Mouse (Mus musculus) B cell, adult 2 months (primary cell): ENCODE results near the gene Ift57.
A peak's percentile ranks its signal among the peaks of the same experiment; 100 is the strongest.

ENCODE experiments used
- DNase-seq, 2 experiments: peaks; one replicate each; pipeline ENCODE4 v3.0.0; 2022

The Ift57 gene

GRCm38 (mm10) chr16:49760517-49761203 is 61.6 kb downstream of the Ift57 start:
- DNase-seq = no peak

- DNase-seq = no peak
Measured at GRCm38 (mm10) chr16:49761981-49762380, 62.9 kb downstream of the Ift57 start.

DNA sequence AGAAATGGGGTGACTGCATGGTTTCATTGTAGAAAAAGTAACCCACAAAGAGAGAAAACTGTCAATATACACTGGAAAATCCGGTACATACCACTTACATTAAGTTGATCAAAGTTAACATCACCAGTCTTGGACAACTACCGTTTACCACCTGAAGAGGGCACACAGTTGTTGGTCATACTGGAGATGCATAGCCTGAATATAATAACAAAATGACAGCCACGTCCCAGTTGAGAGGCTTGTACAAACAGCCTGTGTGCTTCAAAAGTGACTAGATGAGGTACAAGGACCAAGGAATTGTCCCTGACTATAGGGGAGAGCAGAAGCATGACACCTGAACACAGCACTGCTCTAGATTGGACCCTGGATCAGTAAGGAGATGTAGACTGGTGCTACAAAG is 67.3 kb downstream of the Ift57 start:
- DNase-seq = peak; percentile 64 to 74

DNA sequence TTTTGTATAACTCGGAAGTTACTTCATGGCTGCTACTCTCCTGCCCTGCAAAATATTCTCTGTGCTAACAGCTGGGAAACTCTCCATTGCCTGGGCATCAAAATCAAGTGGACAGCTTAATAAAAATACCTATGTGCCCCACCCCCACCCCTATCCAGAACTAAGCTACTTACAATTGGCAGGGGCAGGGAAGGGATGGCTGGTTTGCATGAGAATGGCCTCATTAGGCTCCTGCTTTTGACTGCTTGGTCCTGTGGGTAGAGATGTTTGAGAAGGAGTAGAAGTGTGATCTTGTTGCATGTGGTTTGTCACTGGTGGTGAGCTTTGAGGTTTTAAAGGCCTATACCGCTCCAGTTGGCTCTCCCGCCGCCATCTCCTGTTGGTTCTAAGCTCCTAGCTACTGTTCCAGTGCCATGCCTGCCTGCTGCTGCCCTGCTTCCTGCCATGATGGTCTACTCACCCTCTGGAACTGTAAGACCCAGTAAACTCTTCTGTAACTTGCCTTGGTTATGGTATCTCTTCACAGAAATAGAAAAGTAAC is 69.5 kb downstream of the Ift57 start:
- no peak for DNase-seq

- no peak for DNase-seq
Measured at GRCm38 (mm10) chr16:49769831-49770261, 70.8 kb downstream of the Ift57 start.

DNA sequence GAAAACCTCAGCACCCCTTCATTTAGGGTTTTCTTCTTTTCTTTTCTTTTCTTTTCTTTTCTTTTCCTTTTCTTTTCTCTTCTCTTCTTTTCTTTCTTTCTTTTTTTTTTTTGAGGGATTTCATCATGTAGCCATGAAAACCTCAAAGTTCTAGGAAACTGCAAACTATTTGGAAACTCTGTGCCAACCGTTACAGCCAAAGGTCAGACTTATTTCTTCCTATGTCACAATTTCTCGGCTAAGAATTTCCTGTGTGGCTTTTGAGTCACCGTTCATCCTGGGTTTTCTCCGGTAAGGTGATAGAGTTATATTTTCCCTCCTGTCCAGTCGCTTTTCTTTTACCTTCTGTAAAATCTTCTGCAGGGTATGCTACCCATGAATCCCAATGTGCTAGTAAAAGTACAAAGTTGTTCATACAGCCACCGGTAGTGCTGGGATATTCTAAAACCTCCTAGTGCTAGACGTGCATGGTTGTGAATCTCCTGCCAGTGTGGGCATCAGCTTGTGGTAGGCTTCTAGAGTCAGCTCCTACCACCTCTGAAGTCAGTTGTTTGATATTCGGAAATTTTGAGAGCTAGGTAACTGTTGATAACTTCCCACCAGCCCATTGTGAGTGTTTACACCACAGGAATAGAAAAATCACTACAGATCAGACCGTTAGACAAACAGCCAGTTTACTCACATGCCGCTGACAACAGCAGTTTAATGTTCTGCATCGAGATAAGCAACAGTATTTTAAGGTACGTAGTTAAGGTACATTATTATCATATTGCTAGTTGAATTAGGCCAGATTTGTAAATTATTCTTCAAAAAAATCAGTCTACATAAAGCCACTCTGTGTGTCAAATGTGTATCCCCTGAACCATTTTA is 71.5 kb downstream of the Ift57 start:
- DNase-seq = no peak

- no peak for DNase-seq
Measured at GRCm38 (mm10) chr16:49771609-49772396, 72.8 kb downstream of the Ift57 start.

DNA sequence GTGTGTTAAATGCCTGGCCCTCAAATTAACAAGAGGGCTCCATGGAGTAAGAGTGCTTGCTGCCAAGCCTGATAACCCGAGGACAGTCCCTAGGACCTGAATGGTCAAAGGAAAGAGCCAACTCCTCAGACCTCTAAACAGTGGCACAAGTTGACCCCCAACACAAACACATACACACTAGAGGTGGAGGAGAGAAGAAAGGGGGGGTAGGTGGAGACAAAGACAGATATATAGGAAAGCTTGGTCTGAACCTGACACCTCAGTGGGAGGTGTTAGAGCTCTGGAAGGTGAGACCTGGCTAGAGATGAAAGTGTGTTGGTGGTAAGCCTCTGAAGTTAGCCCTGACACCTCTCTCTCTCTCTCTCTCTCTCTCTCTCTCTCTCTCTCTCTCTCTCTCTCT is 73.5 kb downstream of the Ift57 start:
- no peak for DNase-seq

DNA sequence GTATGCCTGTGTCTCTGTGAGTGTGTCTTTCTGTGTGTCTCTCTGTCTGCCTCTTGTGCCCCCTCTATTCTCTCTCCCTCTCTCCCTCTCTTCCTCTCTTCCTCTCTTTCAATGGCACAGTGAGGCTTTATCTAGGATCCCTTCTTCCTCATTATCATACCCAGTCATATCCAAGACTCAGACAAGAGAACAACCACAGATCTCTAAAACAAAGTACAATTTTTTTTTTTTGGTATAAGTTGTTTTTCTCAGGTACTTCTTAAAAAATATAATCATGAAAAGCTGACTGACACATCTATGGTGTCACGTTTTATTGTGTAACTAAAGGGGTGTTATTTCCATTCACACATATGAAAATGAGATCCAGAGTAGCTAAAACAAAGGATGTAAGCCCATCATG is 74.0 kb downstream of the Ift57 start:
- DNase-seq = no peak

DNA sequence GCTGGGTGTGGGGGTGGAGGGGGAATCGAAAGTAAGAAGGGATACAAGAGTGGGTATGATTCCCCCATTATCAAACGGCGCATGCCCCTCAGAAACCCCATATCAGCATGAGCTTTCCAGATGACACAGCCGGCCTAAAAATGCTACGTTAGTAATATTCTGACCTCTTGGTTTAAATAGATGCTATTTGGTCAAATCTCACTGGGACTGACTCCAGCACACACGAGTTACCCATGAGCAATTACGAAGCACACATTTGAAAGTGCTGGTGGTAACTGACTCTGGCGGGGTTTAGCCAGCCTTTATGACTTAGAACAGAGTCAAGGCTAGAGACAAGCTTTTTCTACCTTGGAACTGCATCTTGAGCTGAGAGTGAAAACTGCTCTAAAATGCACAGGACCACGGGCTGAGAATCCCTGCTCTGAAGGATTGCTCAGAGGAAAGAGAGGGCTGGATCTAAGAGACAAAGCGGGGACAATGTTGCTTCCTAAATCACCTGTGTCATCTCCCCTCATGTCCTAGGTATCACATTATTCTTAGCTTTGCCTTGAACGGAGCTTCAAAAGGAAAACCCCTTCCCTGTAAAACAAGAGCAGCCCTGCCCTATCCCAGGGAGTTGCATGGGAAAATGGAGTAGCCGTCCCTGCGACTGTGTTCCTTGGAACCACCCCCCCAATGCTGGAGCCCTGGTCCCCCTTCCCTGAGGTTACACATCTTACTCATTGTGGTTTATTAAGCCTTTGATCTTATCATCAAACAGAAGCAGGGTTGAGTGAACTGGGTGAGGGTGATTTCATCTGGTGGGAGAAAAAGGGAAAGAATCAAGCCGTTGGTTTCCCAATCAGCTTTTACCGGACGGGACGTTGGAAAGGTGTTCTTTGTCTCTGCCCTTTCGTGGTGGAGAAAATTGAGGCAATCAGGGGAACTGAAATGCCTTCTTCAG is 75.3 kb downstream of the Ift57 start:
- no peak for DNase-seq

GRCm38 (mm10) chr16:49775002-49775966 is 76.3 kb downstream of the Ift57 start:
- no peak for DNase-seq

DNA sequence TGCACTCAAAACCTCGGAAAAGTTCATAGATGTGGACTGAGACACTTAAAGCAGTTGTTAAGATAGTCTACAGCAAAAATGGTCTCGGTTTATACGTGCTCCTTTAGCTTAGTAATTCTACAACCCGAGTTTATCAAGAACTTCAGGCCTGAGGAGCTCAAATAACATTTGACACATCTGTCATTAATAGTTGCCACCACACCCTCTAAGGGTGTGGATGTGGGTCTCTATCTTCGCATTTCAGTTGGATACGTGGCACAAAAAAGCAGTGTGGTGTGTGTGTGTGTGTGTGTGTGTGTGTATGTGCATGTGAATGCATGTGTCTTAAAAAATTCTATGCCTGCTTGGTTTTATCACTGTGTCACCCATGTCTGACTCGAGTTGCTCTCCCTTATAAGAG is 77.9 kb downstream of the Ift57 start:
- DNase-seq = no peak

DNA sequence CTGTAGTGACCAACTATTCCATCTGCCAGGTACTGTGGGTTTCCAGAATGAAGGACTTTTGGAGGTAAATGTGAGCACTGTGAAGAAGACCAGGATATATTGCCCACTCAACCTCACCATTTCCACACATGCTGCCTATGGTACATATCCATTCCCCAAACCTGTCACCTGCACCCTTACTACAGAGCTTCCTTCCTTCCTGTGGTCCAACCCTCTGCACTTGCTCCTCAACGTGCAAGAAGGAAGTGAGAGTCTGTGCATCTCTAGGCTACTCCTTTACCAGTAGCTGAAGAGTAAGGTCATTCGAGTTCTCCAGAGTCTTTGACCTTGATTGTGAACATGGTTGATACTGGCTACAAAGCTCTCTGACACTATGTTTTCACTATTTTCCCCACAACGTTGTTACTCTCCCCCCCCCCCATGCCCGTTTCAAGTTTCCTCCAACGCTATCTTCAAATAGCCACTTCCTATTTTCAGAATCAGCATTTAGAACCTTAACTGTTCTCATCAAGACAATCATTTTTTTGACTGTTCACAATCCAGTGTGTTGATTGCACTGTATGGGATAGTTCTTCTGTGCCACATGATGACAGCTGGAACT is 82.6 kb downstream of the Ift57 start:
- DNase-seq = peak; percentile 52 to 58

GRCm38 (mm10) chr16:49783369-49783768 is 84.3 kb downstream of the Ift57 start:
- DNase-seq = no peak

DNA sequence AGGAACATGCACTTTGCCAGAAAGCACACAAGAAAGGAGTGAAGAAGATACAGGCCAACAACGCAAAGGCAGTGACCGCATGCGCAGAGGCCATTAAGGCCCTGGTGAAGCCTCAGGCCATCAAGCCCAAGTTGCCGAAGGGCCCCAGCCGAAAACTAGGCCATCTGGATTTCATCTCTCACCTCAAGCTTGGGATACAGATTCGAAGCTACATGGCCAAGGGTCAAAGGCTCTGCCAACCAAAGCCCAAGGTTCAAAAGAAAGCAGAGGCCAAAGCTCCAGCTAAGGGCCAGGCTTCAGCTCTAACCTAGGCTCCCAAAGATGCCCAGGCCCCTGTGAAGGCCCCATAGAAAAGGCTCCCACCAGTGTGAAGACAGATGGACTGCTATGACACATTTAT is 87.1 kb downstream of the Ift57 start:
- DNase-seq = no peak

DNA sequence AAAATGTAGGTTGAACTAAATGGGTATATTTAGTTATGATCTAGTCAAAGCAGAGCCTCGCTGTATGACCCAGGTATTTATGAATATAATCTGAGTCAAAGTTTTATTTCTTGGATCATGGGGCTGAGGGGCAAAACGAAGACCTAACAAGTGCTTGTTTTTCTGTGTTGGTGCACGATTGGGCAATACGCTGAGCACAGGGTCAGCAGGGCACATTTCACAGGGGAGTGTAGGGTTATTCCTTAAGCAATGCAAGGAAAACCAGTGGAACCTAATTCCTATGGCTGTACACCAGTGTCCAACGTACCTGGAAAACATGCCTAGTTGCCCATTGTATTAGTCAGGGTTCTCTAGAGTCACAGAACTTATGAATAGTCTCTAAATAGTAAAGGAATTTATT is 88.7 kb downstream of the Ift57 start:
- DNase-seq = no peak

GRCm38 (mm10) chr16:49790575-49791465 is 91.8 kb downstream of the Ift57 start:
- DNase-seq = peak in 1 of 2 experiments; percentile 35

GRCm38 (mm10) chr16:49792446-49792878 is 93.4 kb downstream of the Ift57 start:
- no peak for DNase-seq

DNA sequence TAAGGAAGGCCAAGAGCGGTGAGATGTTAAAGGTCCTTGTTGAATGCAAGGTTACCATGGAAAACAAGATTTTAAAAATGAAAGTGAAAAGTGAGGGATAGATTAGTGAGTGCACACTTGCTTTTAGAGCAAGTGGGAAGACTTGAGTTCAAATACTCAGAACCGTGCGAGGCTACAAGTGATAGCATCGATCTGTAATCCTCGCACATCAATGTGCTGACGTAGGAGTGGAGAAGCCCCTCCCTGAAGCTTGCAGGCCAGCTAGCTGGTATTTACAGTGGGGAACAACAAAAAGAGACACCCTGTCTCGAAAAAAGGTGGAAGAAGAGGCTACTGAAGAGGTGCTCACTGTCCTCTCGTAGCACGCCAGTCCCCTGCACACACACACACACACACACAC is 94.6 kb downstream of the Ift57 start:
- no peak for DNase-seq
